Mouse (Mus musculus): ENCODE data around the gene Atp2b1.
"Not testable (repeated sequence)": the region's sequence is repeated elsewhere in the genome, so short reads cannot be mapped to it uniquely, and the experiment has no call there.

The Atp2b1 gene

DNA sequence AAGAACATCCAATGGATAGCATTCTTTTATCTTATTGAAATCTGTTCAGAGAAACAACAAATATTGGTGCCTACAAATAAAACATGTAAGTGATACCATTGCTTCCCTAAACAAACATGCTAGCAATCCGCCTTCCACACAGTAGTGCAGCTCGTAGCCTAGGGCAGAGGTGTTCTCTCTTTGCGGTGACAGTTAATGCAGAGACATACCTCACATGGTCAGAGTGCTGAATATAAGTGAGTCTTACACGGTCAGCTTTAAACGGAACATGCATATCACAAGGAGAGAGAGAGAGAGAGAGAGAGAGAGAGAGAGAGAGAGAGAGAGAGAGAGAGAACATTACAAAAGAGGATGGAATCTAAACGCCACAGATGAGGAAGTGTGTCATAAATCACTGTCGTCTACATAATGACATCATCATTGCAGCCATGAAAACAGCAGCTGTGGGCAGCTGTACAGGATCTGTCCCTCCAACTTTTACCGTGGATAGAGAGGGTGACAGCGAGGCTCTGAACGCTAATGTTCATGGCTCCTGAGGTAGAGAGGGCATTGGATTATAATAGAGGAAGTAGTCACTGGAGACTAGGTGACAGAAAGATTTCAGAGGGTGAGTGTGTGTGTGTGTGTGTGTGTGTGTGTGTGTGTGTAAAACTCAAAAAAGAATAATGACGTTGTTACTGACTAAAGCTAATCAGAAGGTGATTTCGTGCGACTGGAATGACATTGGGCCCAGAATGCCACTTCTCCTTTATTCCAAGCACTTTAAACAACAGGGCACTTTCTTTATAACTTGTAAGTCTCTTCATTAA is 52.4 kb downstream of the Atp2b1 start:
- DNase-seq = no peak

DNA sequence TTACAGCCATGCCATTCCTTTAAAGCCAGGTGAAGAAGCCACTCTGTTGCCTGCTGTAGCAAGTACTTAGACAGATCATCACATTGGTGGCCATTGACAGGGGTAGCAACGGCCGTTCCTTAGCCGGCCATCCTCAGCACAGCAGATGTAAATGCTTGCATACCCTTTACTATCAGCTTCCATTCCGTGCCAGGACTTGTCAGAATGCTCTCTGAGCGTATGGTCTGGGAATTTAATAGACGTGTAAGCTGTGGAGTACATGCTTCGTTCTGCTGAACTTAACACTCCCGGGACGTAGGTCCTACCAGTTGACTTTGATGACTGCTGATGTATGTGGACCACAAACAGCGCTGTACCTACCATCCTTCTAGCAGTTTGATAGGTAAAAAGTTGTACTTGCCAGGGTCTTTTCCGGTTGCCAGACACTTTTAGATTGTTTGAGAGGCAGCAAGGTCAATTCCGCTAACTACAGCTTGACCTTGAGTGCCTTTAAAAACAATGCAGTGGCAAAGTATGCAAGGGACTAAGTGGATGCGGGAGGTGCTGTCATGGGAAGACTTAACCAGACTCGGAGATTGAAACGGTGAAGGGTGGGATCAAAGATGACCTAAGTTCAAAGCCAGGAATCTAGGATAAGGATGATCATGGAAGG is 53.2 kb downstream of the Atp2b1 start:
- DNase-seq = no peak

DNA sequence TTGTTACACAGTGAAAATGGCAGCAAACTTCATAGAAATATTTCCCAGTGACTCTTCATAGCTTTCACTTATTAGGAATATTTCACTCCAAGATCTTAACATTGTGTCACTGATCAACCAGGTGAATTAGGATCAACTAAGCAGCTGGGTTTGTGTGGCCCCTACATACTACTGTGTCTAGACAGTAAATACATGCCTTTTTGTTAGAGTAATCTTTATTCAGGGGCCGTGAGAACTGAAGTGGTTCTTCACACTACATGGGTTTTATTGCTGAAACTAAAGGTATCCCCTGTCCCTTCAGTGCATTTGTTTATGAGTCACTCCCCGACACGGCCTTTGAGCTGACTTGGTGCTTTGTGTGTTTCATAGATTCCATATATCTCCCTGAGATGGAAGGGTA is 56.7 kb downstream of the Atp2b1 start:
- DNase-seq = no peak

DNA sequence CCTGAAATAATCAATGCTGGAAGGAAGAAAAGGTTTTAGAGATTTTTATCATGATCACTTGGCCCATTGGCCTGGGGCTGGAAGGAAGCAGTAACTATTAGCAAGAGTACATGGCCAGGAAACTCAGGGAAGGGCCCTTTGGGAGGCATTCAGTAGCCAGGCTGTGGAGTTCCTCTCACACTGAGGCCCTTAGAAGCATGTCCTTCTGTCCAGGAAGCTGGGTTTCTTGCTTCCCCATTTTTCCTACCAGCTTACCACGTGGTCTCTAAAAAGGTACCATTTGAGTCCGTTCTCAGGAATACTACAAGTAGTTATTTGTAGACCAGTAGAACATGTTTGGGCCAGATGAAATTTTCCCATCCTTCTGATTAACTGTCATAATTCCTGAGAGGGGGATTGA is 58.2 kb downstream of the Atp2b1 start:
- DNase-seq = no peak

DNA sequence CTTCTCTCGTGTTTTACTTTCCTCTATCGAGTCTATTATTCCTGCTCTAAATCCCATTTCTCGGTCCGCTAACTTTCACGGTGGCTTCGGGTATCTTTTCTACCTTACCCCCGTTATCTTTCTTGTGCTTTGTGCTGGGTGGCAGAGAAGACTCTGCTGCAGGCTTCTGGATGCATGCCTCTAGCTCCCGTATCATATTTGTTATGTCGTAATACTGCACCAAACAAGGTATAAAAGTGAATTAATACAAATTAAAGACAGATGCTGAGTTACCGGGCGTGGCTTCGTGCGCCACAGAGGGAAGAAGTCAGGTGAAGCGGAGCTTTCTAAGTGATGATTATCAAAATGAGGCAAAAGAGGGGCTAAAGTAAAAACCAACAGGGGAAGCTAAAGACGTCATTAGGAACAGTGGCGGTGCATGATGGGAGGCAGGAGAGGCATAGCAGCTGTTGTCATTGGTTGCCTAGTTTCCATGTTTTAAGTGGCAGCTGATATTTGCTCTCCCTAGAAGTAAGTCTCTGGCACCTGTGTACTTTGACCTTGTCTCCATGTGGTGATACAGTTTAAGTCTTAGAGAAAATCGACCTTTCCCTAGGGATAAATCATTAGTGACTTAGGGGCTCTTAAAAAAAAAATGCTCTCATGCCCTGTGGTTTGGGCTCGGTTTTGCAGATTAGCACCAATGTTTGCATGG is 58.9 kb downstream of the Atp2b1 start:
- DNase-seq = peak in 1 of 2 experiments; percentile 39

DNA sequence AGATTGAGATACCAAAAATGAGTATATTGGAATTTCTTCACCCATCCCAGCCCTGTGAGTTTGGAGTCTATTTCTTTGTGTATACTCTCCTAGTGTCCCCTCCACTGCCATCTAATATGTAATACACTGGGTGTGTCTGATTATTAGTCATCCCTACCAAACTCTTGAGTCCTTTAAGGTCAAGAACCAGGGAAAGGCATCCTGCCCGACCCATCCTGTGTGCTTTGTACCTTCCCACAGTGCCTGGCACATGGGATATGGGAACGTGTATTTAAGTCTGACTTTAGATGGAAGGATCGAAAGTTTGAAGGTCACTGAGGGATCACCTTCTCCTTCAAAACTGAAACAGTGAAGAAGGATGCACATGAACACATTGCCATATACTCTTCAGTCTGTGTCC is 60.4 kb downstream of the Atp2b1 start:
- no peak for DNase-seq

DNA sequence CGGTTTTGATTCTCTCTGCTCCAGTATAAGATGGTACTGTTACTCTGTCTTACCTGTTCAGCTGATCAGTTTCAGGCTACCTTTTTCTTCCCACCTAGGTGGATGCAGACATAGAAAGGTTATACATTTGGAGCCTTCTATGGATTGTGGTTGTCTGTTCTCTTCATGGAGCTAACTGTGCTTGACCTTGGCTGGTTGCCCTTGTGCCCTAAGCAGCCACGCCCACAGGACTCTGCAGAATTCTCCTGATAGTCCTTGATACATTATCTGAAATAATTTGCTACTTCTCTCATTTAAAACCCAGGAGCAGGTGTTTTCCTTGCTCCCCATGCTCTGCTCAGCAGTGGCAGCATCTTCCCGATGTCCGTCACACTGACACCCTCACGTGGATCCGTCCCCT is 61.4 kb downstream of the Atp2b1 start:
- no peak for DNase-seq

DNA sequence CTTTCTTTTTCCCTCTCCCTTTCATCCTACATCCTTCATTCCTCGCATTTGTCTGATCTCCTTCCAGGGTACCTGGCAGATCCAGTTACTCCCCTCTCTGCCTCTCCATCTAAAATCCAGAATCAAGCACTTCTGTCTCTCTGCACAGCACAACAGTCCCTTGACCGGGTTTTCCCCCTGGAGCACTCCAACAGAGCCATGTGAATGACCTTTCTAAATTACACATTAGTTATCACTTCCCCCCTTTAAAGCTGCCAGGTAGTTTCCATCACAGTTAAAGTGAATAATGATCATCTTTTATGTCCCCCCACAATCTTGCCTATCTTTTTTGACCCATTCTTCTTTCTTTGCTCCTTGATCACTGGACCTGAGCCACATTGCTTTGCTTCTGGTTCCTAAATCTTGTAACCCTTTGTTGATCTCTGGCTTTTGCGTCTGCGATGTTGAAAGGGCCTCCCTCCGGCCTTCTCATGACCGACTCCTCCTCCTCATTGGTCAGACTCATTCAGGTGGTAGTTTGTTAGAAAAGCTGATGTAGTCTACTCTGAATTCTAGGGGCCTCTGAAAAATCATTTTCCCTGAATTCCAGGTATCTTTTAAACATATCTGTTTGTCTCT is 62.8 kb downstream of the Atp2b1 start:
- DNase-seq = no peak

DNA sequence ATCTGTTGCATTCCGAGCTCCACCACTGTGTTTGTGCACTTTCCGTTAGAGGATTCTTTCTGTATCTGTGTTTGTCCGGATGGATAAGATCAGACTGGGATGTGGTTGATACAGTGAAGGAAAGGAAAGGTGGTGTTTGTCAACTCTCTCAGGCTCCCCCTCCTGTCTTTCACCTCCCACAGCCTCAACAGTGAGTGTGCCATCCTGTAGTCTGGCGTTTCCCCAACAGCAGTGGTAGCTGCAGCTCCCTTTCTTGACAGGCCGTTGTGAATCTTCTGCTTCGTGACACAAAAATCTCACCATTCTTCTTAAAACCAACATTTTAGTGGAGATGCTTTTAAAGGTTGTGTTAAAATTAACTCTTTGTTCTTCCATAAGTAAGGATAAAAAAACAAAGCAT is 64.6 kb downstream of the Atp2b1 start:
- DNase-seq = no peak

DNA sequence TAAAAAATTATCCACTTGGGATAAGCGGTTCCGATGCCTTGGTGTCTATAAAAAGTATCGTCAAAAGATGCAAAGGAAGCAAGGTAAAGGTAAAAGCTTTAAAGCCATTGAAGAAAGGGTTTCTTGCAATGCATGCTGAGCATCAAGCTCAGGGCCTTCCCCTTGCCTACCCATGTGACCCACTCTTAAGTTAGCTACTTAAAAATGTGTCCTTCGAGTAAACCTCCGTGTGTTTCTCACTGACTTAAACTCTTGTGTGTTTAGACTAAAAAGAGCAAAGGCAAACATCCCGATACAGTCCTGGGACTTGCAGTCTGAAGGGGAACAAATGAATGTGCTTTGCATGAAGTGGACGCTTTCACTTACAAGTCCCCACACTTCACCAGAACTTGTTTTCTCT is 65.1 kb downstream of the Atp2b1 start:
- no peak for DNase-seq

DNA sequence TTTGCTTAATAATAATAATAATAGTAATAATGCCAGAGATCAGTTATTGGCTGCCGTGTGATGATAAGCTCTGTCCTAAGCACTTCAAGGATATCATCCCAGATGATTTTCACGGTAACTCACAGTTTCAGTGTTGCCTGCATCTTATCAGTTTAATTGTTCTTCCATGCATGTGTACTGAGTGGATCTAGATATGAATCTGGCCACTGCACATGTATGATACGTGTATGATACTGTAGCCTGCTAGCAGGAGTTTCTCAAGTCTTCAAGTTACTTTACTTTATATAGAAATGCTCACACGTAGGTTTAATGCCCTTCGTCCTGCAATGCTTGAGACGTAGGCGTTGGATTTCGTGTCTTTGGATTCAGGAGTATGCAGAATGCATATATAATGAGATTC is 65.7 kb downstream of the Atp2b1 start:
- no peak for DNase-seq

DNA sequence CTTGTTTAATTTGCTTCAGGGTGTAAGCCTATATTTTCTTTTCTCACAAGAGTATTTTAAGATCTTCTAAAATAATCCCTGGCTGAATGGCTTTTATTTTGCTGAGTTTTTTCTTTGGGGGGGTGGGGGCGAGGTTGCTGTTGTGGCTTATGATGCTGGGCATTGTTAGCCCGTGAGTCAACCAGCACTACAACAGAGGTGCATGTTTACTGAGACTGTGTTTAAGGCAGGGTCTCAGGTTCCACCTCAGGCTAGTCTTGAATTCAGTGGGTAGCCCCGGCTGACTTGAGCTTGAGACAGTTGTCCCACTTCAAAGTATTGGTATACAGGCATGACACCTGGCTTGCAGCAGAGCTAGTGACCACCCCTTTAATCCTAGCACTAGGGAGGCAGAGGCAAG is 77.8 kb downstream of the Atp2b1 start:
- no peak for DNase-seq

DNA sequence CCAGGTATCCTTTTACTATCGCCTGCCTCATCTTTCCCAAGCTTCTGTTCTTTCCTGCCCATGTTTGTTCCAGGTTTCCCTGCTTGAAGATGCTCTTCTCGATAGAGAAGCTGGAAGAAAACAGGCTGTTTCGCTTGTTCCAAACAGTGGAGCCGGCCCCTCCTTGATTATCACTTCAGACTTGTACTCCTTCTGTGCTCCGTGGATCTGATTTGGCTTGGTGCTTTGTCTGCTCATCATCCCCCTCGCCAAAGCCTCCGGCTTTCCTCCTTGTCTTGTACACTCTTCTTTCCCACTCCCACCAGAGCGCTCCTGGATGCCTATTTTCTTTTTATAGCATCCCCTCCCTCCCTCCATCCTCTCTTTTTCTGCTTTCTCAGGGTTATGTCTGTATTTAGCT is 79.0 kb downstream of the Atp2b1 start:
- DNase-seq = no peak

DNA sequence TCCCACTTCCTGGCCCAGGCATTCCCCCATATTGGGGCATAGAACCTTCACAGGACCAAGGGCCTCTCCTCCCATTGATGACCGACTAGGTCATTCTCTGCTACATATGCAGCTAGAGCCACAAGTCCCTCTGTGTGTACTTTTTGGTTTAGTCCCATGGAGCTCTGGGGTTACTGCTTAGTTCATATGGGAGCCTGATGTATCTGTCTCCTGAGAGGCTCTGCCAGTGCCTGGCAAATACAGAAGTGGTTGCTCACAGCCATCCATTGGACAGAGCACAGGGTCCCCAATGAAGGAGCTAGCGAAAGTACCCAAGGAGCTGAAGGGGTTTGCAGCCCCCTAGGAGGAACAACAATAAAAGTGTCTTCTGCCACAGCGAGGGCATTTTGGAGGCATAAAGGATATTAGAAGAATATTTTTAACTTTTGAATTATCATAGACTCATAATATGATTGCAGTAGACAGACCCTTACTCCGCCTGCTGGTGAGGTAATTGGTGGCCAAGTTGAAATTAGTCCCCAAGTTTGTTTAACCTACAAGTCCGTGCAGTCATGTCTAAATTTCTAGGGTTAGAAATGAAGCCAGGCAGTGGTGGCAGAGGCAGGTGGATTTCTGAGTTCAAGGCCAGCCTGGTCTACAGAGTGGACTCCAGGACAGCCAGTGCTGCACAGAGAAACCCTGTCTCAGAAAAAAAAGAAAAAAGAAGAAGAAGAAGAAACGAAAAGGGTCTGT is 81.0 kb downstream of the Atp2b1 start:
- DNase-seq = not testable (repeated sequence)

DNA sequence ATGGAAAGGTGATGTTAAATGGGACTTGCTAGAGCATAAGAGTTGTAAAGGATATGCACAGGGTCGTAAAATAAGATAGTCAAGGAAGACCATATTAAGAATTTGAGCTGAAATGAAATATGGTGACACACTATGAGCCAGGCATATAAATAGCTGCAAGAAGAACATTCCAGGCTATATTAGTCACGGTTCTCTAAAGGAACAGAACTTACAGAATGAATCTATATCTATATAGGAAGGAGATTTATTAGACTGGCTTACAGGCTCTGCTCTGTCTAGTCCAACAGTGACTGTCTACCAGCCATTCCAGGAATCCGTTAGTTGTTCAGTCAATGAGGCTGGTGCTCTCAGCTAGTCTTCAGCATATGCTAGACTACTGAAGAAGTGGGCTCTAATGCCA is 90.7 kb downstream of the Atp2b1 start:
- no peak for DNase-seq

DNA sequence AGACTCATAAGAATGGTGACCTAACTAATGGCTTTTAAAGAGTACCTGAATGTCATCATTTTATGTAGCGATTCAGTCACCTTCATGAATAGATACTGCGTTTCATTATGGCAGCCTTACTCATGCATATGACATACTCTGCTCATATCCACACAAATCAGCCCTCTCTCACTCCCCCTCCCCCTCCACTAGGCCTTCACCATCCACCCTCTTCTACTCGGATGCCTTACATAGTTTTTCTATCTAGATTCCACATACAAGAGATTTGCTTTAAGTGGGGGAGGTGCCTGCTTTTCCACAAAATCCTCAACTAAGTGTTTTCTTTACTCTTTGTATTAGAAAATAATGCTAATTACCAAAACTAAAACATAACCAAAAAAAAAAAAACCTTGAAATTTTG is 96.9 kb downstream of the Atp2b1 start:
- peak; percentile 30 to 35 for DNase-seq

DNA sequence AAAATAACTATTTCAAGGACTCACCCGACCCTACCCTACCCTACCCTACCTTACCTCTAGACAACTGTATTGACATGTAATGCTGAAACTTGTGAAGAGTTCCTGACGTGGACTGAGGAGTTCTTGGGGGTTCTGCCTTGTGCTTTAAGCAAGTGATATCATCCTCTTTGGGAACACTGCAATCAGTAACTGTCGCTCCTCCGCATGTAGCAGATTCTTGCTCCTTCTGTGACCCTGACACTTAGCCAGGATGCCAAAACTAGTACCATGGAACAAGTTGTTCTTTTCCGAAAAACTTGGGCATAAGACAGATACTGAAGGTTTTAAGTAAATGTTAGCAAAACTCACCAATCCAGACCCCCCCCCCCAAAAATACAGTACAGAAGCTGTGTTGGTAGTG is 97.9 kb downstream of the Atp2b1 start:
- peak in 1 of 2 experiments; percentile 6 for DNase-seq

DNA sequence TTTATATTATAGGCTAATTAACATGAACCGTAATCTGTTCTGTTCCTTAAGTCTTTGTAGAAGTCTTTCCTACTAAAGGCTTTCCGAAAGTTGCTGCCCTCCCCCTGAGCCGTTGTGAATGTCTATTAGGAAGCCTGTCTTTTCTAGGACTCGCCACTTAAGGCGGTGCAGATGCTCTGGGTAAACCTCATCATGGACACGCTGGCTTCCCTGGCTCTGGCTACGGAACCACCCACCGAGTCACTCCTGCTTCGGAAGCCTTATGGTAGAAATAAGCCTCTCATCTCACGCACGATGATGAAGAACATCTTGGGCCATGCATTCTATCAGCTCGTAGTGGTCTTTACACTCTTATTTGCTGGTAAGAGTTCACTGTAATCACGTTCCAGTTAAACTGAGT is 100.5 kb downstream of the Atp2b1 start:
- DNase-seq = no peak

DNA sequence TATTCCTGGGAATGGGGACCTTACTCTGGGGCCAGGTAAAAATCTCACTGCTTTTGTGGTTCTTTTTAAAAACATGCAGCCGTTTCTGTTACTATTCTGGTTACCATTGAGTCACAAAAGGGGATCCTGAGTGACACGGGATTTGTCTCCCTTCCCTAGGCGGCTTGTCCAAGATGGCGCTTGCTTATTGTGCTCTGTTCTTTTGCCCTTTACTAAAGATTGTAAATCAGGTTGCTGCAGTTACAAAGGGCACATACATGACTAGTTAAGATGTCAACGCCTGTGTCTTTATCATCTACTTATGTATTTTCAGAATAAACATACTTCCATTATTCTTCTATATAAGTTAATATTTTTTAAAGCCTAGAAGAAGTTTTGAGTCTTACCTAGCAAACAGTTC is 102.8 kb downstream of the Atp2b1 start:
- no peak for DNase-seq

DNA sequence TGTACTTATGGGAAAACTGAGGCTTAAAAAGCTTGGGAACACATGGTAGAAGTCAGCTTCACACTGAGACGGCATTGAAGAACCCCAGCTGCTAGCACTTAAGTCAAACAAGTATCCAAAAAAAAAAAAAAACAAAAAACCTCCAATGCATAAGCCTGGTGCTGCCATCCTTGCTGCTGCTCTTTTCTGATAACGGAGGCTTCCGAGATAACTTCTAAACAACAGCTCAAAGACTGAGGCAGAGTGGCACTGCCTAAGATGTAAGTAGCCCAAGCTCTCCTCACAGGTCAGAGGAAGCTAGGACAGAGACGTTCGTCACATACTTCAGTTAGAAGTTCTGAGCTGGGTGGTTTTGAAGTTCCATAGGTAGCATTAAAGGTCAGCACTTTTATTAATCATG is 113.3 kb downstream of the Atp2b1 start:
- DNase-seq = no peak

DNA sequence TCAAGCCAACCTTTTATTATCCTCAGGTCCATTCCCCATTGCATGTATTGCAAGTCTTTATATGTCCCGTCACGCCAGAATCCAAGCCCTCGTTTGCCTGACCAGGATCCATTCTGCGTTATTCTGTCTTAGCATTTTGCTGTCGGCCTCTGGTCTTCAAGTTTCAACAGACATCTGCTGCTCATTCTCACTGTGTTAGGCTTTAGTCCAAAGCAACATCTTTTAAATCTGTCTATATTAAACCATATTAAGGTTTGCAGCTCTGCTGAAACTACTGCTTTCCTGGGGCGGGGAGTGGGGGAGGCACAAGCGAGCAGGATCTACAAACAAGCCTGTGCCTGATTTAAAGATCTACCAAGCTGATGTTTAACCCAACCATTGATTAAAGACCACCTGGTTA is 115.6 kb downstream of the Atp2b1 start:
- DNase-seq = no peak

DNA sequence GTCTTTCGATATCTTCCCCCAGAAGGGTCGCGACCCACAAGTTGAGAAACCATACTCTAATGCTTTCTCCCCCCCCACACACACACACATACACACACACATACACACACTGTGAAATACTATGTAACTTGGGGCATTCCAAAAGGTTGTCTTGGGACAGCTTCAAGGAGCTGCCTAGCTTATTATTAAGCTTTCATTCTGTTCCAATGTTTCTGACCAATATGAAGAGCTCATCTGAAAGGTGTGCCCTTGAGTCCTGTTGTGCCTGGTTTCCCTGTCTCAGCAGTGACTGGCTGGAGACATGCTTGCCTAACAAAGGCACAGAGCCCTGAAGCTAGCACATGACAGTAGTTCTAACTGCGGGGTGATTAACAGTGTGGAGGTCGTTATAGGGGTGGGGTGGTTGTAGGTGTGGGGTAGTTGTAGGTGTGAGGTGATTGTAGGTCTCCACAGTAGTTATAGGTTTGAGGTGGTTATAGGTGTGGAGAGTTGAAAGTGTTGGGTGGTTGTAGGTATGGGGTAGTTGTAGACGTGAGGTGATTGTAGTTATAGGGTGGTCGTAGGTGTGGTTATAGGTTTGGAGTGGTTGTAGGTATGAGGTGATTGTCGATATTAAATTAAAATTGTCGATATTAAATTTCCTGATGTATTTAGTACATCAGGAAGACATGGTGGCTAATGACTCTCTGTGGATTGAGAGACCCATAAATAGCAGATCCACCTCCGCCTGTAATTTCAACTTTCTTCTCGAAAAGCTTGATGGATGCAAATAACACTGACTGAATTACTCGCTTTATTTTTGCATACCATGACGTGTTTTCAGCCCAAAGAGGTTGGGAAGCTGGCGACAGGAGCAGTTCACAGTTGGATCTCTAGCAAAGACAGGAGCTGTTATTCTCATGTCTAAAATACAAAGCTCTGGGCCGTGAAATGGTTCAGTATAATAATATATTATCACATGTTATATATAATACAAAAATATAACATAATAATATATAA is 119.9 kb downstream of the Atp2b1 start:
- no peak for DNase-seq

Measured in lung, adult 18-20 months (tissue).